Mouse (Mus musculus) right cerebral cortex, postnatal 25 days (tissue): ENCODE measurements at regions not wholly inside any gene's neighbourhood (a gene's known extent, or its start where the extent isn't known, plus 50 kb on each side); places are given as distances from the start of the nearest gene placed in this dataset.

Source experiments
- DNase-seq: peaks from one replicate; pipeline ENCODE4 v3.0.0; 2022

DNA sequence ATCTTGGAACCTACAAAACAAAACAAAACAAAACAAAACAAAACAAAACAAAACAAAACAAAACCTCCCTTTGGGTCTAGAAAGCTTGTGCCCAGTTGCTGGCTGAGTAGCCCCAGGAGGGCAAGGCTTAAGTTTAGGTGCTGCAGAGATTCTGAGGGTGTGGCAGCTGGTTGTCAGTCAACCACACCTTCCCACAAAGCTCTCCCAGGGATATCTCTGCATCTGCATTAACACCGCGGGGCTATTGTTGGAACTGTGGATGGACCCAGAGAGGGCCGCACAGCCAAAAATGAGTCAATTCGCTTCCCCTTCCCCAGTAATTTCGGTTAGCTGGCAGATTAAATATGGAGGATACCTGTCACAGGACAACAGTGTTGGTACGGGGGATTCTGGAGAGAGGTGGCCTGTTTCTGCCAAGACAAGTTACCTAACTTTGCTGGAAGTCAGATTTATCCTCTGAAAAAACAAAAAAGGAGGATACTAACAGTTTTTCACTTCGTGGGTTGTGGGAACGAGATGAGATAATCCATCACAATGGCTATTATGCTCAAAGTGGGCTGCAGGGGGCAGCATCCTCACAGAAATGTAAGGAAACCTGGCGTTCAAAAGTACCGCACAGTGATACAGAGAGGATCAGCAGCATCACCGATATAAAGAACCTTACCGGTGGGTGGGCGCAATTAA, 96.7 kb downstream of the 1500009L16Rik start:
- DNase-seq = peak; percentile 78

GRCm38 (mm10) chr10:83819950-83820275, 97.2 kb downstream of the 1500009L16Rik start:
- DNase-seq = no peak

DNA sequence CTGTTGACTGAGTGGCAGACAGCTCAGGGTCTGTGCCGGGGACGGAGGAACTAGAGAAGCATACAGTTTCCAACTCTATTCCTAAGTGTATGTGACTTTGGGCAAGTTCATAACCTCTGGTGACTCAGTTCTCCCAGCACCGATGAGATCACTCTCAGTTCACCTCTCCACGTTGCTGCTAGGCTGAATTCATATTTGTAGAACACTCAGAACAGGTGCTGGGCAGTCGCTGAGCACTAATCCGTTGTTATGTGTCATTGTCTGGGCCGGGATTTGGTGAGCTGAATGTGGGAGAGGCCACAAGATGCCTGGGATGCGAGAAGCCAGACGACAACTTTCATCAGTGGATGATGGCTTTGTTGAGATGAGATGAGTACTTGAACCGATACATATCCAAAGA, 98.4 kb downstream of the 1500009L16Rik start:
- DNase-seq = peak; percentile 13

GRCm38 (mm10) chr10:83826105-83826504, 103.4 kb downstream of the 1500009L16Rik start:
- DNase-seq = no peak

GRCm38 (mm10) chr10:83836351-83836750, 113.7 kb downstream of the 1500009L16Rik start:
- peak; percentile 15 for DNase-seq

DNA sequence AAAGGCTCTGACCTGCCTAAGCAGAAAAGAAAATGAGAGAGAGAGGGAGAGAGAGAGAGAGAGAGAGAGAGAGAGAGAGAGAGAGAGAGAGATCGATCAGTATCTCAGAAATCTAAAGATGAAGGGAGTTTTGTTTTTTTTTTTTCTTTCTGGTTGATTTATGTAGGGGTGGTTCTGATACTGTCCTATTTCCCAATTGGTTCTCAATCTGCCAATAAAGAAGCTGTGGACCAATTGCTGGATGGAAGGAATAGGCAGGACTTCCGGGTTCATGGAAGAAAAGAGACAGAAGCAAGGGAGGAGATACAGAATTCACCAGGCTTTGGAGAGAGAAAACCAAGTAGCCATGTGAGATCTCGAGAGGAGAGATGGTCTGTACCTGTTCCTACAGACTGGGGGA, 117.6 kb downstream of the 1500009L16Rik start:
- no peak for DNase-seq

DNA sequence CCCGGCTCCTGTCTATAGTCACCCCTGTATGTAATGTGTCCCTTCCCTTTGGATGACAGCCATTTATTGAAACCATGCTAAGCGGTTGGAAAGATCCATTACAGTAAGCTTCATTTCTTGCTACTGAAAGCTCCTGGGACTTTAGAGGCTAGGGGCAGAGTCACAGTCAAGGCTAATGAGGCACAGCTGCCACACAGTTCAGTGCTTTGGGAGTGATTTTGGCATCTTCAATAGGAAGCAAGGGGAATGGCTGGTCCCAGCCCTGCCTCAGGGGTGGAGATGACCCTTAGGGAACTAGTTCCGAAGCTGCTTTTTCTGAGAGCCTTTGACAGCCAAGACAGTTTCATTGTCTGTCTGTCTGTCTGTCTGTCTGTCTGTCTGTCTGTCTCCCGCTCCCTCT, 128.2 kb downstream of the 1500009L16Rik start:
- no peak for DNase-seq

- no peak for DNase-seq
These were observed 129.5 kb downstream of the 1500009L16Rik start for GRCm38 (mm10) chr10:83852194-83852593.

DNA sequence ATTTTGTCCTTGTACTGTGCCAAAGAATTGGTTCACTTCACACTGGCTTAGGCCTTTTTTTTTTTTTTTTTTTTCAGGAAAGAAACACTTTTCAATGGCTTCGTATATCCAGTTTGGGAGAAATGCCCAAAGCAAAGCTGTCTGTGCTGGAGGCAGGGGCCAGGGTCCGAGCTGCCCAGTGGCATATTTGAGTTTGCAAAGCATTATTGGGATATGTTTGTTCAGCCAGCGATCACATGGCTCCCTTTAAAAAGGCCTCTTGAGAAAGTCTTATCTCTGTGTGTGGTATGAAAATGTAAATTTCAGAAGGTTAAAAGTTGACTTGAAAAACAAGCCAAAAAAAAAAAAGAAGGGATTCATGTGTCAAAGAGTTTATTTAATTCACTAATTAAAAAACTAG, 130.1 kb downstream of the 1500009L16Rik start:
- DNase-seq = no peak

DNA sequence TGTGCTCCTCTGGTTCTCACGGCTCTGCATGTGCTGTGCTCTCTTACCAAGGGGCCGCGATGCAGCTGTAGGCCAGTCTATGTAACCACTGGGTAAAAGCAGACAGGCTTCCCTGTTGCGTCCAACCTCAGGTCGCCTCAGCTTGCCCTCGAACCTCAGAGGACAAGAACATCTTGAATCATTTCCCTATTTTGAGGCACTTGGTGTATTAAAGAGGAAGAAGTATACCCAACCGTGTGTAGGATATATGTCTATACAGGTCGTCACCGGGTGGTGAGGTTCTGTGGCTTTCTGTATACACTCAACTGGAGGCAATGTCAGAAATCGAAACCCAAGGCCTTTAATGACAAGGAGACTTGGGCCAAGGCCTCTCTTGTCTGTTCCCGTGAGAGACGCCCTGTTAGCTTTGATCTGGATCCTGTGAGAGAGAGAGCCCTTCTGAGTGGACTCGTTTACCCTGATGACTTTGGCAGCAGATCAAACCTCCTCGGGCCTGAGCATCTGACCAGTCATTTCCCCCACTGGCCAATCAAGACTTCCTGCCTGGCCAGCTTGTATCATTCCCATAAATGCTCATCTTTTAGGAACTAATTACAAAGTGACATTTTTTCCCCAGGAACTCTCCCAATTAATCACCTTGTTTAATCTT, 135.3 kb downstream of the 1500009L16Rik start:
- DNase-seq = no peak

DNA sequence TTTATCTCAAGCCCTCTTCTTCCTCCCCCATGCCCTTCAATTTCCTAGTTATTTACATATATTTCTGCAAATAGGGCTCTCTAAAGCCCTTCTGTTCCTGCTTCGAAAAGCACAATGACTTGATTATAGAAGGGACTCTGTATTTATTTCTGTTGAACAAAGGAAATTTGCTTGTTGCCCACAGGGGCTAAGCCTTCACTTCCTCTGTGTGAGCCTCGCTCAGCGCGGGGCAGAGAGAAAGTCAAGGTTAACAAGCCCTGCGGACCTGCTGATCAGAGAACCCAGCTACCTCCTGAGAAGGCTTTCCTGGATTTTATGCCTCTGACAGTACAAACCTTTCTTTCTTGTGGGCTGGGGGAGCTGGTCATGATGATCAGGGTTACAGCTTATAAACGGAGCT, 136.0 kb downstream of the 1500009L16Rik start:
- DNase-seq = no peak

DNA sequence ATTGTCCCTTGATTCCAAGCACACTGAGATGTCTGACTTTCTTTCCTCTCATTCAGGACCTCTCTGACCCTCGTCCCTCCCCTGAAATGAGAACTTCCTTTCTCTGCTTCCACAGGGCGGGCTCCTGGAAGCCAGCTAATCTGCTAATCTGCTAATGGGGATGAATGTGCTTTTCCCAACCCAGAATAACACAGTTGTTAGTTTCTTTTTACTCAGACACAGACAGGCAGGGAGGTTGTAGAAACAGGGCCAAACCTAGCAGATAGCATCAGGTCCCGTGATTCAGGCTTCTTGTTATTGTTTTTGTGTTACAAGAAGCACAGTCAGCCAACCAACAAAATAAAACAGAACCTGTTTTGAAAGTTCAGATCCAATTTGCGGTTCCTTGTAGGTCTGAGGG, 137.0 kb downstream of the 1500009L16Rik start:
- no peak for DNase-seq

- no peak for DNase-seq
These were observed 139.0 kb downstream of the 1500009L16Rik start for GRCm38 (mm10) chr10:83861574-83862190.

DNA sequence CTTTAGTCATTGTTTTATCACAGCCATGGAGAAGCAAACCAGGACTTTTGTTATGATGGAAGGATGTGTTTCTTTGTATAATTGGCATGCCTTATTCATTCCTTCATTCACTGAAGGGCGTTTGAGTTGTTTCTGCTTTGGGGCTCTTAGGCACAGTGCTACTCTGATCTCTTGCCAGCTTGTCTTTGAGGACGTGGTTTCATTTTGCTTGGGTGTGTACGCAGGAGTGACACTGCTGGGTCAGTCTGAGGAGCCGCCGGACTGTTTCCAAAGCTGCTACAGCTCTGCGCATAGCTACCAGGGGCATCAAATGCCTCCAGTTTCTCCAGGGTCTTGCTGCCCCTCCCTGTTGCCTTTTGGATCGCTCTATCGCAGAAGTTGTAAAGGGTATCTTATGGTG, 141.9 kb downstream of the 1500009L16Rik start:
- no peak for DNase-seq

DNA sequence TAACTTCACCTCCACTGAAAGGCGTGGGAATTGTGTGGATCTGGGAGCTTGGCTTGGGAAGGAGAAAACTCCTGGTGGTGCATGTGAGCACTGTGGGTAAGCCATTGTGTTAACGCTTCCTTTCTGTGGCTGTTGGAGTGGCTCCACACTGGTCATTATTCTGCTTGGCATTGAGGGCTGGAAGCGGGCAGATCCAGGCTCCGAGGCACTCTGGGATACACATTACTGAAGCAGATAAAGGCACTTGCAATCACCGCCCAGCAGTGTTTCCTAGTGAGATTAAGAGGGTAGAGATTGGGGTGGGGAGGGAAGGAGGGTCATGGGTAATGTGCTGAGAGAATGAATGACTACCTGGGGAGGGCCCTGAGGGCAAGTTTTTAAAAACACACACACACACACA, 143.3 kb downstream of the 1500009L16Rik start:
- no peak for DNase-seq

GRCm38 (mm10) chr10:83871736-83872400, 149.2 kb downstream of the 1500009L16Rik start:
- no peak for DNase-seq

GRCm38 (mm10) chr10:83878745-83879144, 156.1 kb downstream of the 1500009L16Rik start:
- DNase-seq = no peak

GRCm38 (mm10) chr10:83882119-83882890, 159.6 kb downstream of the 1500009L16Rik start:
- no peak for DNase-seq

DNA sequence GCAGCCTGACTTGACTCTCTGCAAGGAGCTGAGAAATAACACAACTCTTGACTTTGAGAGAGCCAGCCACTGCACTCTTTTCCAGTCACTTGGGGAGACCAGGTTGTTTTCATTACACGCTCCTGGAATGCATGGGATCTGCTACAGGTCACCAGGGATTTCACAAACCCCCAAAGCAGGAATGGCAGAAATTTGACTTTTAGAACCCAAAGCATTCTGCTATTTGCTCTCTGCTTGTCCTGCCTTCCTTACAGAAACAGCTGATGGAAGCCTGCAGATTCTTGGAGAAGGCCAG, 160.2 kb downstream of the 1500009L16Rik start:
- DNase-seq = no peak

- no peak for DNase-seq
These were observed 161.9 kb downstream of the 1500009L16Rik start for GRCm38 (mm10) chr10:83884553-83884952.

- no peak for DNase-seq
These were observed 165.9 kb downstream of the 1500009L16Rik start for GRCm38 (mm10) chr10:83888587-83888986.

DNA sequence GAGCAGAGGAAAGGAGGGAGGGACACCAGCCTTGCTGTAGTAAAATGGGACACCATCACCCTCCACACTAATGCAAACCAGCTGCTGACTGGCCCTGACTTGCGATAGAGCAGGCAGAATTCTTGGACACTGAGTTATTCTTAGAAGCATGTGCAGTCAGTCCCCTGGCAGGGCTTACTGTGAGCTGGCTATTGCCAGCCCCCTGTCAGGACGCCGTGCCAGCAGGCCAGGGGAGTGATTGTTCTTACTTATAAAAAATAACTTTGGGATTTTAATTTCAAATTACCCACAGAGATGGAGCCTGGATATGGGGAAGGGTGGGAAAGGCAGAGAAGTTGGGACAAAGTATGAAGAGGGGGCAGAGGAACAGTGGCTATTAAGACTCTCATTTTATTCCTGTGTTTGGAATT, 173.1 kb downstream of the 1500009L16Rik start:
- no peak for DNase-seq

GRCm38 (mm10) chr10:83896160-83896559, 173.5 kb downstream of the 1500009L16Rik start:
- no peak for DNase-seq
